14 mouse cellular contexts compared by ENCODE assay signal in genomic region chr2:31267447-31267846, GRCm38 (mm10). TPM values are rescaled to one million over a fixed set of nuclear protein-coding genes. Genes with fewer than 3 reads are reported as not detected.
A peak's percentile ranks its signal among the peaks of the same experiment; 100 is the strongest.
DNase-seq lines count a peak whose midpoint lies in the region; ATAC-seq and TF ChIP-seq lines count a peak whose summit lies in the region.
"Had no signal": no experiment of that assay in that cellular context is flagged by ENCODE, and none has a peak within 500 bp of the region (broad histone marks: within the 10 kb centered on the region; RNA-seq: fewer than 3 reads in every experiment).

No protein-coding gene starts in this region.

- TF ChIP-seq CTCF in hindbrain, postnatal 0 days (IDR thresholded peaks at IDR 0.05; ENCODE audit: low read depth), result no peak

- no peaks in the 10 kb centered on the region for H3K27me3 ChIP-seq in limb, embryonic 13.5 days
- no peaks in the 10 kb centered on the region for H3K27me3 ChIP-seq in limb, embryonic 10.5 days (ENCODE audit: low read depth, poor library complexity, severe bottlenecking)
- H3K27me3 ChIP-seq in hindbrain, postnatal 0 days (ENCODE audit: insufficient read depth, low read length), result no peaks in the 10 kb centered on the region
- H3K27me3 ChIP-seq: intestine, embryonic 15.5 days had no signal

- H3K27ac ChIP-seq in limb, embryonic 13.5 days, result no peak overlapping the region
- H3K27ac ChIP-seq in limb, embryonic 10.5 days, result no peak overlapping the region
- H3K27ac ChIP-seq in hindbrain, postnatal 0 days, result peak overlapping the region; percentile 32
- H3K27ac ChIP-seq: intestine, embryonic 15.5 days; macrophage had no signal

- peaks cover 62% of the 10 kb centered on the region for H3K4me1 ChIP-seq in limb, embryonic 13.5 days
- H3K4me1 ChIP-seq in limb, embryonic 10.5 days, result peaks cover 60% of the 10 kb centered on the region
- peaks cover 50% of the 10 kb centered on the region for H3K4me1 ChIP-seq in hindbrain, postnatal 0 days (ENCODE audit: insufficient read depth, low read length)

- no peaks in the 10 kb centered on the region for H3K9me3 ChIP-seq in limb, embryonic 13.5 days
- H3K9me3 ChIP-seq in limb, embryonic 10.5 days (replicated peaks), result no peaks in the 10 kb centered on the region
- H3K9me3 ChIP-seq in hindbrain, postnatal 0 days (ENCODE audit: low read length), result no peaks in the 10 kb centered on the region
- H3K9me3 ChIP-seq: intestine, embryonic 15.5 days had no signal

- DNase-seq in embryo, embryonic 10 days (ENCODE audit: low spot score), result peak; percentile 39
- DNase-seq in embryo, embryonic 9.5 days (ENCODE audit: extremely low spot score), result no peak
- no peak for DNase-seq in limb, embryonic 10.5 days (ENCODE audit: low spot score)
- DNase-seq in hindbrain, postnatal 0 days (ENCODE audit: low spot score), result peak; percentile 51
- DNase-seq in retina, postnatal 7 days (ENCODE audit: low read depth, low spot score), result peak; percentile 41
- no peak for DNase-seq in lung, adult 18-20 months
- no peak for DNase-seq in urinary bladder, adult 18-20 months (ENCODE audit: low spot score in 2 of 2)
- DNase-seq: heart, adult 18-20 months; thymus, postnatal 36 days had no signal

- ATAC-seq in limb, embryonic 13.5 days (ENCODE audit: low FRiP score, low read depth), result no peak
- ATAC-seq in hindbrain, postnatal 0 days, result no peak
- ATAC-seq: intestine, embryonic 15.5 days had no signal

- 52% methylated on average over 6 of the region's 6 CpGs for WGBS in limb, embryonic 13.5 days
- WGBS in limb, embryonic 10.5 days, result 51% methylated on average over 6 of the region's 6 CpGs
- 14% methylated on average over 6 of the region's 6 CpGs for WGBS in hindbrain, postnatal 0 days

- no peak overlapping the region for H3K4me2 ChIP-seq in limb, embryonic 13.5 days (replicated peaks)
- no peak overlapping the region for H3K4me2 ChIP-seq in hindbrain, postnatal 0 days (ENCODE audit: low read depth, low read length)
- H3K4me2 ChIP-seq: intestine, embryonic 15.5 days; liver, embryonic 11.5 days had no signal

- H3K4me3 ChIP-seq in limb, embryonic 13.5 days, result no peak overlapping the region
- H3K4me3 ChIP-seq in limb, embryonic 10.5 days, result no peak overlapping the region
- no peak overlapping the region for H3K4me3 ChIP-seq in hindbrain, postnatal 0 days (ENCODE audit: low read length)
- H3K4me3 ChIP-seq: intestine, embryonic 15.5 days had no signal

- H3K9ac ChIP-seq in limb, embryonic 13.5 days, result peak overlapping the region; percentile 32; the same call in 1 of the 2 replicates
- no peak overlapping the region for H3K9ac ChIP-seq in hindbrain, postnatal 0 days (replicated peaks; ENCODE audit: low read length)
- H3K9ac ChIP-seq: intestine, embryonic 15.5 days had no signal

- peaks cover 21% of the 10 kb centered on the region for H3K36me3 ChIP-seq in limb, embryonic 13.5 days
- H3K36me3 ChIP-seq in limb, embryonic 10.5 days, result peaks cover 49% of the 10 kb centered on the region
- no peaks in the 10 kb centered on the region for H3K36me3 ChIP-seq in hindbrain, postnatal 0 days (ENCODE audit: insufficient read depth, low read length)
- H3K36me3 ChIP-seq: intestine, embryonic 15.5 days had no signal

RNA-seq across cellular contexts. Expression of gene Ncs1, which starts 21.8 kb away (rescaled TPM):
- 46.4 and 49.6 TPM in 2 replicates for polyA plus RNA-seq in limb, embryonic 13.5 days (2015; fragmentation: Nextera tagmentation; extraction: Ambion mirVana)
- 57.5 and 62.0 TPM in 2 replicates for polyA plus RNA-seq in limb, embryonic 10.5 days (2016; fragmentation: Nextera tagmentation; extraction: Ambion mirVana)
- 185 and 190 TPM in 2 replicates for total RNA-seq in hindbrain, postnatal 0 days (2014; rRNA removed)
- polyA plus RNA-seq in hindbrain, postnatal 0 days (2015; fragmentation: Nextera tagmentation; extraction: Ambion mirVana), result 162 and 167 TPM in 2 replicates

RNA-seq across cellular contexts. Expression of gene Hmcn2, which starts 46.8 kb away (rescaled TPM):
- polyA plus RNA-seq in limb, embryonic 13.5 days (2015; fragmentation: Nextera tagmentation; extraction: Ambion mirVana), result 0.03 and 0.06 TPM in 2 replicates
- 0.19 TPM in 1 of 2 replicates, not detected in the other for polyA plus RNA-seq in limb, embryonic 10.5 days (2016; fragmentation: Nextera tagmentation; extraction: Ambion mirVana)
- 0.68 TPM in 2 replicates for total RNA-seq in hindbrain, postnatal 0 days (2014; rRNA removed)
- polyA plus RNA-seq in hindbrain, postnatal 0 days (2015; fragmentation: Nextera tagmentation; extraction: Ambion mirVana), result 0.16 and 0.54 TPM in 2 replicates
- total RNA-seq: MEL had no signal
- polyA plus RNA-seq: macrophage had no signal

Comparison
In these comparisons a context has a peak if more than half of its experiments do, and no peak if none do; other contexts are left out.
1. DNase-seq: peak in embryo, embryonic 10 days (single experiment), hindbrain, postnatal 0 days (single experiment) and retina, postnatal 7 days (single experiment); none in embryo, embryonic 9.5 days (single experiment), limb, embryonic 10.5 days (single experiment), lung, adult 18-20 months (0 of 2) and urinary bladder, adult 18-20 months (0 of 2).